Mouse (Mus musculus) forebrain, postnatal 0 days (tissue): ENCODE results near the gene Mapre3. TPM values are rescaled to one million over a fixed set of nuclear protein-coding genes. Genes with fewer than 3 reads are reported as not detected.

ENCODE experiments used
- ATAC-seq: fragments of 200-750 bp; cut with Nextera tagmentation; 2 replicates; pipeline ENCODE4 v1.8.0; 2017; ENCODE audit warnings: mild to moderate bottlenecking, moderate library complexity
- DNase-seq: peaks from one replicate; pipeline ENCODE4 v3.0.0-alpha.2; 2015
- H3K27ac ChIP-seq: fragments of 300-500 bp; sonication (generic); 2 replicates; pipeline ENCODE4 v1.5.1; 2014; ENCODE audit warnings: low read depth, mild to moderate bottlenecking, antibody characterized with exemption, low read length, moderate library complexity, mixed read lengths
- H3K27me3 ChIP-seq: fragments of 300-500 bp; sonication (generic); 2 replicates; pipeline ENCODE4 v1.6.1; 2014; ENCODE audit warnings: mild to moderate bottlenecking, low read length, mixed read lengths; ENCODE audit not compliant: insufficient read depth
- H3K36me3 ChIP-seq: fragments of 300-500 bp; sonication (generic); 2 replicates; pipeline ENCODE4 v1.6.1; 2014; ENCODE audit warnings: mild to moderate bottlenecking, moderate library complexity; ENCODE audit not compliant: insufficient read depth
- H3K4me1 ChIP-seq: fragments of 300-500 bp; sonication (generic); 2 replicates; pipeline ENCODE4 v1.6.1; 2014; ENCODE audit warnings: antibody characterized with exemption; ENCODE audit not compliant: insufficient read depth
- H3K4me2 ChIP-seq: fragments of 300-500 bp; sonication (generic); 2 replicates; pipeline ENCODE4 v1.6.1; 2014; ENCODE audit warnings: low read depth, mild to moderate bottlenecking, moderate library complexity
- H3K4me3 ChIP-seq: fragments of 300-500 bp; sonication (generic); 2 replicates; pipeline ENCODE4 v1.5.1; 2014; ENCODE audit warnings: low read depth, low read length, mixed read lengths
- H3K9ac ChIP-seq: fragments of 300-500 bp; sonication (generic); 2 replicates; pipeline ENCODE4 v1.6.1; 2014; ENCODE audit warnings: mild to moderate bottlenecking
- H3K9me3 ChIP-seq: fragments of 300-500 bp; sonication (generic); 2 replicates; pipeline ENCODE4 v1.6.1; 2016; ENCODE audit warnings: low read length
- CTCF ChIP-seq: sonication (generic); IDR thresholded peaks from 2 replicates; pipeline ENCODE4 v1.5.1; 2016; ENCODE audit warnings: antibody characterized with exemption, control low read depth, low read depth
- WGBS: fragments of 180-500 bp; shearing (Covaris S2); extraction: QIAGEN DNeasy Blood & Tissue Kit; methylation state at CpG from one replicate; pipeline ENCODE4 v1.1.7; 2014; 5-methylcytosine and 5-hydroxymethylcytosine counted together
- polyA plus RNA-seq: library from polyadenylated mRNA; unstranded; fragments of >200 nt; fragmentation: Nextera tagmentation; extraction: Ambion mirVana; gene quantifications from 2 replicates; pipeline ENCODE4 v1.2.1, GENCODE M21; 2015
- total RNA-seq: library from RNA; depleted of rRNA; stranded (reverse); fragments of >200 nt; gene quantifications from 2 replicates; pipeline ENCODE4 v1.2.3, GENCODE M21; 2014

Mapre3 gene
- total and polyA plus RNA-seq, 2 experiments from 2014 or later, result 55.0 to 141 TPM

- Histone ChIP-seq H3K4me1 (no peaks in the 10 kb centered on the region), H3K9ac (no peak overlapping the region), H3K27ac (no peak overlapping the region), H3K9me3 (no peaks in the 10 kb centered on the region), H3K4me3 (no peak overlapping the region), H3K36me3 (peaks cover 4% of the 10 kb centered on the region; the same call in 1 of the 2 replicates), H3K4me2 (no peak overlapping the region), H3K27me3 (no peaks in the 10 kb centered on the region)
- 67% methylated on average over 2 of the region's 2 CpGs for WGBS
- no peak for ATAC-seq
- TF ChIP-seq CTCF, result no peak
- DNase-seq, result no peak
Measured at GRCm38 (mm10) chr5:30850556-30850925, 36.1 kb downstream of the Mapre3 start.

DNA sequence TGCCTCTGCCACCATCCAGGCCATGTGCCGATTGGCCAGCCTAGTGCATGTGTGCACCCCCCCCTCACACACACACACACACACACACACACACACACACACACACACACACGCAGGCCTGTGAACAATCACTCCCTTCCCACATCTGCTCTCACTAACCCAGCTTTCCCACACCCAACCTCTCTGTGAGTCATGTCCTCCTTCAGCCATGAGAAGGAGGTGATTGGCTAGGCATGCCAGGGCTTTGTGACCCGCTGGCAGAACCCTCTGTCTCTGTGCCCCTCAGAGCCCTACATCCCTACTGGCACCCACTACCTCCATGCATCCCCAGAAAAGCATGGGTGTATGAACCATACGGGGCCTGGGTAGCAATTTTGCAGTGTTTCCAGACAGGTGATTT lies 39.1 kb downstream of the Mapre3 start:
- Histone ChIP-seq H3K27ac (no peak overlapping the region), H3K4me1 (no peaks in the 10 kb centered on the region), H3K36me3 (peaks cover 4% of the 10 kb centered on the region; the same call in 1 of the 2 replicates), H3K9ac (no peak overlapping the region), H3K27me3 (no peaks in the 10 kb centered on the region), H3K9me3 (no peaks in the 10 kb centered on the region), H3K4me2 (no peak overlapping the region), H3K4me3 (no peak overlapping the region)
- ATAC-seq (no peak), DNase-seq (no peak)
- no peak for TF ChIP-seq CTCF
- 90% methylated on average over 4 of the region's 4 CpGs for WGBS

- Histone ChIP-seq H3K36me3 (peaks cover 4% of the 10 kb centered on the region; the same call in 1 of the 2 replicates), H3K9ac (no peak overlapping the region), H3K27me3 (no peaks in the 10 kb centered on the region), H3K27ac (no peak overlapping the region), H3K4me1 (no peaks in the 10 kb centered on the region), H3K9me3 (no peaks in the 10 kb centered on the region), H3K4me3 (no peak overlapping the region), H3K4me2 (no peak overlapping the region)
- no peak for DNase-seq
- no peak for ATAC-seq
- 70% methylated on average over 3 of the region's 3 CpGs for WGBS
- TF ChIP-seq CTCF, result no peak
Measured at GRCm38 (mm10) chr5:30855674-30856073, 41.2 kb downstream of the Mapre3 start.

DNA sequence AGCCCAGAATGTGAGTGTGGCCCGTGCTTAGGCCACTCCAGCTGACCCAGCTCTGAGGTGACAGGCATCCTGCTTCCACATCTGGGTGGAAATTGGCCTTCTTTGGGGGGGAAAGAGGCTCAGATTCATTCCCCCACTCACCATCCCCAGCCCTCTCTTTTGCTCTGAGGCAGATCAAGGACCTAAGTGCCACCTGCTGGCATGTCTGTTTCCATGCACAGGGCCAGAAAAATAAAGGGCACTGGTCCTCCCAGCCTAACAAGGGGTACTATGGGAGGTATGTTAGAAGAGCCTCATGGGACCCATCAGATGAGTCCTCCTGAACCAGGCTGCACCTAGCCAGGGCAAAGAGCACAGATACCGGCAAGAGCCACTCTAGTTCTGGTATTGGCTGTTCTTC lies 41.7 kb downstream of the Mapre3 start:
- DNase-seq (no peak), ATAC-seq (no peak)
- H3K9ac ChIP-seq, result no peak overlapping the region
- H3K36me3 ChIP-seq, result peaks cover 4% of the 10 kb centered on the region; the same call in 1 of the 2 replicates
- H3K4me1 ChIP-seq, result no peaks in the 10 kb centered on the region
- WGBS, result 88% methylated on average over 2 of the region's 2 CpGs
- no peak overlapping the region for H3K27ac ChIP-seq
- no peak overlapping the region for H3K4me2 ChIP-seq
- no peak overlapping the region for H3K4me3 ChIP-seq
- H3K27me3 ChIP-seq, result no peaks in the 10 kb centered on the region
- no peaks in the 10 kb centered on the region for H3K9me3 ChIP-seq
- TF ChIP-seq CTCF, result peak; percentile 42

- DNase-seq (no peak), ATAC-seq (peak; percentile 44; the same call in 1 of the 2 replicates)
- no peak; the same call in 1 of the 2 replicates for TF ChIP-seq CTCF
- Histone ChIP-seq H3K27ac (no peak overlapping the region), H3K4me2 (no peak overlapping the region), H3K27me3 (no peaks in the 10 kb centered on the region), H3K4me1 (no peaks in the 10 kb centered on the region), H3K36me3 (peaks cover 46% of the 10 kb centered on the region), H3K9ac (no peak overlapping the region), H3K4me3 (no peak overlapping the region), H3K9me3 (no peaks in the 10 kb centered on the region)
- WGBS, result 52% methylated on average over 4 of the region's 4 CpGs
Measured at GRCm38 (mm10) chr5:30863852-30864251, 49.4 kb downstream of the Mapre3 start.

DNA sequence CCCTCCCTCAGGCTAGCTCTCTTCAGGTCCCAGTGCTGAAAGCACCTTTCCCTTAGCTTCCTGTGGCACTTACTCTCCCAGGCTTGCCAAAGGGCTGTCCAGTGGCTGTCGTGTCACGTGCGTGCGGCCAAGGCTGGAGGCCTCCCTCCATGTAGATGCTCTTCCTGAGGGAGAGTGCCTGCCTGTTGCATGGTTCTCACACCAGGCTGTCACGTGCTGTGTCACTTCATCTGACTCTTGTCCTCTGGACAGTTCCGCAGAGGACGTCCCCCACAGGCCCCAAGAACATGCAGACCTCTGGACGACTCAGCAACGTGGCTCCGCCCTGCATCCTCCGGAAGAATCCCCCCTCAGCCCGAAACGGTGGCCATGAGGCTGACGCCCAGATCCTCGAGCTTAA lies 49.9 kb downstream of the Mapre3 start:
- no peaks in the 10 kb centered on the region for H3K9me3 ChIP-seq
- no peak overlapping the region for H3K4me2 ChIP-seq
- DNase-seq (no peak), ATAC-seq (no peak)
- H3K9ac ChIP-seq, result no peak overlapping the region
- H3K27ac ChIP-seq, result no peak overlapping the region
- H3K36me3 ChIP-seq, result peaks cover 46% of the 10 kb centered on the region
- TF ChIP-seq CTCF, result no peak
- 54% methylated on average over 15 of the region's 15 CpGs for WGBS
- 0 out of 2 replicates have a peak, but pooled peaks cover 3% of the 10 kb centered on the region for H3K4me1 ChIP-seq
- H3K27me3 ChIP-seq, result no peaks in the 10 kb centered on the region
- no peak overlapping the region for H3K4me3 ChIP-seq

- ATAC-seq (no peak), DNase-seq (no peak)
- H3K27ac ChIP-seq, result no peak overlapping the region
- H3K9me3 ChIP-seq, result no peaks in the 10 kb centered on the region
- H3K27me3 ChIP-seq, result no peaks in the 10 kb centered on the region
- no peak for TF ChIP-seq CTCF
- H3K9ac ChIP-seq, result no peak overlapping the region
- H3K4me2 ChIP-seq, result no peak overlapping the region
- WGBS, result 92% methylated on average over 3 of the region's 3 CpGs
- H3K36me3 ChIP-seq, result peaks cover 55% of the 10 kb centered on the region
- peaks cover 12% of the 10 kb centered on the region for H3K4me1 ChIP-seq
- no peak overlapping the region for H3K4me3 ChIP-seq
Measured at GRCm38 (mm10) chr5:30866871-30867270, 52.4 kb downstream of the Mapre3 start.

DNA sequence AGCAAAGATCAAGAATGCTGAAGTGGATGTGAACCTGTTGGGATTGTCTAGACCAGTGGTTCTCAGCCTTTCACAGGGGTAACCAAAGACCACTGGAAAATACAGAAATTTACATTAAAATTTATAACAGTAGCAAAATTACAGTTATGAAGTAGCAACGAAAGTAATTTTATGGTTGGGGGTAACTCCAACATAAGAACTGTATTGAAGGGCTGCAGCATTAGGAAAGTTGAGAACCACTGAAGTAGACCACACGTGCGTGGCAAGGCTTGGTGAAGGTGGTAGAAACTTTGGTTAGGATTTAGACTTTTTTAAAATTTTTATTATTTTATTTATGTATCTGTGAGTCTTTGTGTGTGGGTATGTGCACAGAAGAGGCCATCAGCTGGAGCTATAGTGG lies 53.3 kb downstream of the Mapre3 start, which contains the start of gene Tmem214:
TSS of gene Tmem214 (plus strand) at position 301 of the 400 bp plus-strand sequence.
- Histone ChIP-seq H3K36me3 (peaks cover 56% of the 10 kb centered on the region), H3K27me3 (no peaks in the 10 kb centered on the region), H3K4me2 (0 out of 2 replicates have a peak within 1 kb of the TSS, but pooled peaks have one; percentile 83), H3K4me3 (no peak within 1 kb of the TSS), H3K9ac (no peak within 1 kb of the TSS), H3K4me1 (peaks cover 12% of the 10 kb centered on the region), H3K27ac (no peak within 1 kb of the TSS), H3K9me3 (no peaks in the 10 kb centered on the region)
- no peak for ATAC-seq
- no peak for TF ChIP-seq CTCF
- DNase-seq, result no peak
- WGBS, result 94% methylated on average over 3 of the region's 3 CpGs
